Mouse (Mus musculus): ENCODE data around the gene Rab4b. TPM values are rescaled to one million over a fixed set of nuclear protein-coding genes. Genes with fewer than 3 reads are reported as not detected.

Rab4b gene
- polyA plus RNA-seq, 1 experiment from 2014 or later = 32.7 TPM

GRCm38 (mm10) chr7:27222538-27222937 is 43.8 kb upstream of the Rab4b start:
- H3K9me3 ChIP-seq (ENCODE audit: low read length) = no peaks in the 10 kb centered on the region
- TF ChIP-seq EP300 (IDR thresholded peaks at IDR 0.05; ENCODE audit: low read depth) (no peak), CTCF (IDR thresholded peaks at IDR 0.05; ENCODE audit: low read depth) (no peak)
- ATAC-seq (no peak), DNase-seq (no peak)
- peaks cover 6% of the 10 kb centered on the region; the same call in 1 of the 2 replicates for H3K36me3 ChIP-seq (replicated peaks; ENCODE audit: insufficient read depth, low read length)
- no peaks in the 10 kb centered on the region for H3K27me3 ChIP-seq (ENCODE audit: insufficient read depth, low read length)
- no peak overlapping the region for H3K9ac ChIP-seq (replicated peaks)
- H3K4me3 ChIP-seq (ENCODE audit: low read depth, low read length) = no peak overlapping the region
- H3K27ac ChIP-seq (ENCODE audit: low read depth) = no peak overlapping the region
- H3K4me2 ChIP-seq (ENCODE audit: low read depth, low read length) = no peak overlapping the region
- H3K4me1 ChIP-seq (ENCODE audit: insufficient read depth) = peaks cover 39% of the 10 kb centered on the region
- 44% methylated on average over 1 of the region's 1 CpGs for WGBS (ENCODE audit: insufficient replicate concordance)

GRCm38 (mm10) chr7:27221939-27222338 is 43.2 kb upstream of the Rab4b start:
- H3K4me2 ChIP-seq (ENCODE audit: low read depth, low read length) = no peak overlapping the region
- H3K4me1 ChIP-seq (ENCODE audit: insufficient read depth) = peaks cover 33% of the 10 kb centered on the region
- ATAC-seq (no peak), DNase-seq (no peak)
- H3K4me3 ChIP-seq (ENCODE audit: low read depth, low read length) = no peak overlapping the region
- TF ChIP-seq CTCF (IDR thresholded peaks at IDR 0.05; ENCODE audit: low read depth) = no peak
- no peak for TF ChIP-seq EP300 (IDR thresholded peaks at IDR 0.05; ENCODE audit: low read depth)
- no peak overlapping the region for H3K9ac ChIP-seq (replicated peaks)
- H3K27me3 ChIP-seq (ENCODE audit: insufficient read depth, low read length) = no peaks in the 10 kb centered on the region
- WGBS (ENCODE audit: insufficient replicate concordance) = 68% methylated on average over 6 of the region's 6 CpGs
- no peaks in the 10 kb centered on the region for H3K9me3 ChIP-seq (ENCODE audit: low read length)
- no peak overlapping the region for H3K27ac ChIP-seq (ENCODE audit: low read depth)
- H3K36me3 ChIP-seq (replicated peaks; ENCODE audit: insufficient read depth, low read length) = peaks cover 7% of the 10 kb centered on the region

GRCm38 (mm10) chr7:27219937-27220336 is 41.2 kb upstream of the Rab4b start:
- WGBS (ENCODE audit: insufficient replicate concordance) = 57% methylated on average over 11 of the region's 11 CpGs
- Histone ChIP-seq H3K27me3 (ENCODE audit: insufficient read depth, low read length) (no peaks in the 10 kb centered on the region), H3K4me1 (ENCODE audit: insufficient read depth) (peaks cover 14% of the 10 kb centered on the region), H3K27ac (ENCODE audit: low read depth) (no peak overlapping the region), H3K9me3 (ENCODE audit: low read length) (no peaks in the 10 kb centered on the region), H3K4me3 (ENCODE audit: low read depth, low read length) (no peak overlapping the region), H3K36me3 (replicated peaks; ENCODE audit: insufficient read depth, low read length) (peaks cover 15% of the 10 kb centered on the region), H3K9ac (replicated peaks) (no peak overlapping the region), H3K4me2 (ENCODE audit: low read depth, low read length) (no peak overlapping the region)
- ATAC-seq (peak; percentile 69), DNase-seq (peak; percentile 42)
- TF ChIP-seq EP300 (IDR thresholded peaks at IDR 0.05; ENCODE audit: low read depth) (no peak), CTCF (IDR thresholded peaks at IDR 0.05; ENCODE audit: low read depth) (no peak)

- 83% methylated on average over 7 of the region's 7 CpGs for WGBS (ENCODE audit: insufficient replicate concordance)
- Histone ChIP-seq H3K36me3 (replicated peaks; ENCODE audit: insufficient read depth, low read length) (peaks cover 23% of the 10 kb centered on the region), H3K4me2 (ENCODE audit: low read depth, low read length) (no peak overlapping the region), H3K4me3 (ENCODE audit: low read depth, low read length) (no peak overlapping the region), H3K9me3 (ENCODE audit: low read length) (no peaks in the 10 kb centered on the region), H3K27me3 (ENCODE audit: insufficient read depth, low read length) (no peaks in the 10 kb centered on the region), H3K4me1 (ENCODE audit: insufficient read depth) (peaks cover 12% of the 10 kb centered on the region), H3K27ac (ENCODE audit: low read depth) (no peak overlapping the region), H3K9ac (replicated peaks) (no peak overlapping the region)
- TF ChIP-seq EP300 (IDR thresholded peaks at IDR 0.05; ENCODE audit: low read depth) = no peak
- no peak for TF ChIP-seq CTCF (IDR thresholded peaks at IDR 0.05; ENCODE audit: low read depth)
- DNase-seq (no peak), ATAC-seq (no peak)
Observed at GRCm38 (mm10) chr7:27218586-27218985, 39.9 kb upstream of the Rab4b start.

- ATAC-seq (no peak), DNase-seq (no peak)
- Histone ChIP-seq H3K27me3 (ENCODE audit: insufficient read depth, low read length) (no peaks in the 10 kb centered on the region), H3K4me2 (ENCODE audit: low read depth, low read length) (no peak overlapping the region), H3K9ac (replicated peaks) (no peak overlapping the region), H3K4me1 (ENCODE audit: insufficient read depth) (no peaks in the 10 kb centered on the region), H3K4me3 (ENCODE audit: low read depth, low read length) (no peak overlapping the region), H3K36me3 (replicated peaks; ENCODE audit: insufficient read depth, low read length) (peaks cover 52% of the 10 kb centered on the region), H3K27ac (ENCODE audit: low read depth) (no peak overlapping the region), H3K9me3 (ENCODE audit: low read length) (no peaks in the 10 kb centered on the region)
- TF ChIP-seq CTCF (IDR thresholded peaks at IDR 0.05; ENCODE audit: low read depth) (no peak), EP300 (IDR thresholded peaks at IDR 0.05; ENCODE audit: low read depth) (no peak)
- WGBS (ENCODE audit: insufficient replicate concordance) = 67% methylated on average over 2 of the region's 2 CpGs
Observed at GRCm38 (mm10) chr7:27212626-27213025, 33.9 kb upstream of the Rab4b start.

- peaks cover 20% of the 10 kb centered on the region for H3K36me3 ChIP-seq (replicated peaks; ENCODE audit: insufficient read depth, low read length)
- no peak overlapping the region for H3K9ac ChIP-seq (replicated peaks)
- H3K27me3 ChIP-seq (ENCODE audit: insufficient read depth, low read length) = no peaks in the 10 kb centered on the region
- ATAC-seq = no peak
- no peak for DNase-seq
- 87% methylated on average over 8 of the region's 8 CpGs for WGBS (ENCODE audit: insufficient replicate concordance)
- no peak overlapping the region for H3K27ac ChIP-seq (ENCODE audit: low read depth)
- no peak overlapping the region for H3K4me3 ChIP-seq (ENCODE audit: low read depth, low read length)
- no peaks in the 10 kb centered on the region for H3K9me3 ChIP-seq (ENCODE audit: low read length)
- no peak for TF ChIP-seq EP300 (IDR thresholded peaks at IDR 0.05; ENCODE audit: low read depth)
- no peak for TF ChIP-seq CTCF (IDR thresholded peaks at IDR 0.05; ENCODE audit: low read depth)
- H3K4me1 ChIP-seq (ENCODE audit: insufficient read depth) = no peaks in the 10 kb centered on the region
- H3K4me2 ChIP-seq (ENCODE audit: low read depth, low read length) = no peak overlapping the region
Observed at GRCm38 (mm10) chr7:27203730-27204449, 25.2 kb upstream of the Rab4b start.

Measured in liver, postnatal 0 days (tissue).